Mouse (Mus musculus): ENCODE data around the gene Gm49721. TPM values are rescaled to one million over a fixed set of nuclear protein-coding genes. Genes with fewer than 3 reads are reported as not detected.

Gene Gm49721
- polyA plus RNA-seq, 1 experiment from 2014 or later: 0.35 TPM

Other genes starting within 250 kb of the Gm49721 start
- gene Ezr, start 196.1 kb upstream of the Gm49721 start, polyA plus RNA-seq (2015; fragmentation: Nextera tagmentation; extraction: Ambion mirVana): 69.9 and 73.3 TPM in 2 replicates
- gene Rsph3b, start 30.2 kb upstream of the Gm49721 start, polyA plus RNA-seq (2015; fragmentation: Nextera tagmentation; extraction: Ambion mirVana): 61.3 and 63.2 TPM in 2 replicates
- 50.3 and 51.4 TPM in 2 replicates for gene Tagap1, start 17.7 kb upstream of the Gm49721 start, polyA plus RNA-seq (2015; fragmentation: Nextera tagmentation; extraction: Ambion mirVana)
- gene Rnaset2b, start 8.3 kb upstream of the Gm49721 start, polyA plus RNA-seq (2015; fragmentation: Nextera tagmentation; extraction: Ambion mirVana): 121 and 138 TPM in 2 replicates
- not detected in 2 replicates for gene Gm1604a, start 46.7 kb downstream of the Gm49721 start, polyA plus RNA-seq (2015; fragmentation: Nextera tagmentation; extraction: Ambion mirVana)
- gene Rps6ka2, start 191.2 kb downstream of the Gm49721 start, polyA plus RNA-seq (2015; fragmentation: Nextera tagmentation; extraction: Ambion mirVana): 18.7 and 20.9 TPM in 2 replicates